Mouse (Mus musculus) heart, embryonic 15.5 days (tissue): ENCODE data around the gene Dll1. TPM values are rescaled to one million over a fixed set of nuclear protein-coding genes. Genes with fewer than 3 reads are reported as not detected.
A peak's percentile ranks its signal among the peaks of the same experiment; 100 is the strongest.

Experiments used
- ATAC-seq: fragments of 200-750 bp; cut with Nextera tagmentation; replicated peaks from 2 replicates; pipeline ENCODE4 v1.8.0; 2017; ENCODE audit warnings: low read depth, moderate TSS enrichment; ENCODE audit not compliant: insufficient number of reproducible peaks, insufficient read depth, low FRiP score
- H3K27ac ChIP-seq: fragments of 300-500 bp; sonication (generic); 2 replicates; pipeline ENCODE4 v1.5.1; 2015; ENCODE audit warnings: mild to moderate bottlenecking, inconsistent platforms
- H3K27me3 ChIP-seq: fragments of 300-500 bp; sonication (generic); 2 replicates; pipeline ENCODE4 v1.6.1; 2015; ENCODE audit warnings: inconsistent platforms
- H3K36me3 ChIP-seq: fragments of 300-500 bp; sonication (generic); 2 replicates; pipeline ENCODE4 v1.6.1; 2015; ENCODE audit warnings: mild to moderate bottlenecking, inconsistent platforms
- H3K4me1 ChIP-seq: fragments of 300-500 bp; sonication (generic); replicated peaks from 2 replicates; pipeline ENCODE4 v1.6.1; 2015; ENCODE audit warnings: inconsistent platforms
- H3K4me2 ChIP-seq: fragments of 300-500 bp; sonication (generic); 2 replicates; pipeline ENCODE4 v1.6.1; 2015; ENCODE audit warnings: inconsistent platforms, mild to moderate bottlenecking, moderate library complexity
- H3K4me3 ChIP-seq: fragments of 300-500 bp; sonication (generic); 2 replicates; pipeline ENCODE4 v1.5.1; 2015; ENCODE audit warnings: mild to moderate bottlenecking, inconsistent platforms
- H3K9ac ChIP-seq: fragments of 300-500 bp; sonication (generic); 2 replicates; pipeline ENCODE4 v1.6.1; 2015; ENCODE audit warnings: mild to moderate bottlenecking, inconsistent platforms
- H3K9me3 ChIP-seq: fragments of 300-500 bp; sonication (generic); replicated peaks from 2 replicates; pipeline ENCODE4 v1.6.1; 2016; ENCODE audit warnings: inconsistent platforms
- WGBS: fragments of 180-500 bp; shearing (Covaris S2); methylation state at CpG from one replicate; pipeline ENCODE4 v1.1.7; 2015; ENCODE audit warnings: mixed read lengths; 5-methylcytosine and 5-hydroxymethylcytosine counted together
- polyA plus RNA-seq: library from polyadenylated mRNA; unstranded; fragments of >200 nt; fragmentation: Nextera tagmentation; extraction: Ambion mirVana; gene quantifications from 2 replicates; pipeline ENCODE4 v1.2.1, GENCODE M21; 2015

Dll1 gene
- polyA plus RNA-seq, 1 experiment from 2014 or later, result 5.2 TPM

DNA sequence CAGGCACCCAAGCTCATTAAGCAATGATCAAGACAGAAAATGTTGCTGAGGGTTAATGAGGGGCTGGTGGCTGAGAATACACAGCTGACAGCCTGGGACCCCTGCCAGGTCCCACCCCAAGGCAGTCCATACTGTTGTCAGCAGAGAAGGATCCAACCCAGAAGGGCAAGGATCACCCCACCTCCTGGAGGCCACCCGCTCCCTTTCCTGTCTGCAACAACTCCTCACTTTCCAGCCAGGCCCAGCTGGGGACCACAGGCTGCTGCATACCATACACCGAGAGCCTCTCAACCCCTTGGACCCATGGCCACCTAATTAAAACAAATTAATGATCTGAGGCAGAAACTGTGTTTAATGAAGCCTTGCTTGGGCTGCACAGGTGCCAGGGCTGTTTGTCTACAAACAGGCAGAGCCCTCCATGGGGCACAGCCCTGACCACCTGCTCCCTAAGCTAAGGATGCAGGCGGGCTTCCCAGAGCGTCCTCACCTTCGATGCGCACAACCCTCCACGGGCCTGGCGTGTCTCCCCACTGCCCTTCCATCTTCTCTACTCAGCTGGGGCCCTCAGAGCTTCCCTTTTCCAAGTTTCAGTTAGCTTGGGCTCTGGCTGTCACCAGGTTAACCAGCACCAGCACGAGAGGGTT, 53.4 kb downstream of the Dll1 start:
- H3K9me3 ChIP-seq, result no peaks in the 10 kb centered on the region
- H3K9ac ChIP-seq, result no peak overlapping the region
- no peaks in the 10 kb centered on the region for H3K4me1 ChIP-seq
- ATAC-seq, result 0 out of 2 replicates have a peak, but pooled peaks have one; percentile 35
- H3K27ac ChIP-seq, result no peak overlapping the region
- no peak overlapping the region for H3K4me2 ChIP-seq
- H3K4me3 ChIP-seq, result no peak overlapping the region
- WGBS, result 69% methylated on average over 9 of the region's 9 CpGs
- H3K36me3 ChIP-seq, result no peaks in the 10 kb centered on the region
- no peaks in the 10 kb centered on the region for H3K27me3 ChIP-seq

Other genes with a start within 250 kb of the Dll1 start
- 14.7 and 17.8 TPM in 2 replicates for gene Fam120b, start 19.3 kb upstream of the Dll1 start, polyA plus RNA-seq
- 173 and 179 TPM in 2 replicates for gene Psmb1, start 122.9 kb upstream of the Dll1 start, polyA plus RNA-seq
- gene Tbp, start 123.0 kb upstream of the Dll1 start, polyA plus RNA-seq, result 22.7 and 28.1 TPM in 2 replicates
- 26.0 and 29.7 TPM in 2 replicates for gene Pdcd2, start 150.4 kb upstream of the Dll1 start, polyA plus RNA-seq
- gene Prdm9, start 187.5 kb upstream of the Dll1 start, polyA plus RNA-seq, result 1.1 and 1.5 TPM in 2 replicates